Mouse (Mus musculus): ENCODE data around the gene Cd81.

The Cd81 gene

GRCm38 (mm10) chr7:143068316-143068881 lies 15.9 kb downstream of the Cd81 start:
- in situ Hi-C loops (cut with MboI, MseI), result loop anchor here (5.0 to 25.0 kb wide), 2 partner anchors 61 to 1981 kb away; partner anchors contain the start of genes Tspan32 (in 2 of the 2) and Pkp3 (in 1 of the 2)

GRCm38 (mm10) chr7:143068882-143069591 lies 16.5 kb downstream of the Cd81 start, which contains the start of gene Tssc4:
Gene Tssc4 (plus strand): TSS chr7:143069249.
- in situ Hi-C loops (cut with MboI, MseI), result loop anchor here (5.0 to 25.0 kb wide), 2 partner anchors 62 to 1982 kb away; partner anchors contain the start of genes Tspan32 (in 2 of the 2) and Pkp3 (in 1 of the 2)

- in situ Hi-C loops (cut with MboI, MseI), result loop anchor here (5.0 to 25.0 kb wide), 2 partner anchors 63 to 1983 kb away; partner anchors contain the start of genes Tspan32 (in 2 of the 2) and Pkp3 (in 1 of the 2)
Measured at GRCm38 (mm10) chr7:143069751-143070400, 17.3 kb downstream of the Cd81 start.

- in situ Hi-C loops (cut with MboI, MseI), result loop anchor here in 1 of 2 experiments (25.0 kb wide), 1 partner anchor 1983 kb away; the partner anchor contains the start of gene Pkp3
Measured at GRCm38 (mm10) chr7:143070506-143071070, 18.0 kb downstream of the Cd81 start.

- in situ Hi-C loops (cut with MboI, MseI), result loop anchor here in 1 of 2 experiments (25.0 kb wide), 1 partner anchor 1985 kb away; the partner anchor contains the start of gene Pkp3
Measured at GRCm38 (mm10) chr7:143072605-143073004, 20.1 kb downstream of the Cd81 start.

- in situ Hi-C loops (cut with MboI, MseI), result loop anchor here in 1 of 2 experiments (25.0 kb wide), 1 partner anchor 1986 kb away; the partner anchor contains the start of gene Pkp3
Measured at GRCm38 (mm10) chr7:143073086-143073485, 20.5 kb downstream of the Cd81 start.

GRCm38 (mm10) chr7:143075394-143075793 lies 22.9 kb downstream of the Cd81 start:
- in situ Hi-C loops (cut with MboI, MseI), result loop anchor here in 1 of 2 experiments (5.0 kb wide), 1 partner anchor 183 kb away; no protein-coding TSS in a partner anchor

GRCm38 (mm10) chr7:143077351-143077750 lies 24.8 kb downstream of the Cd81 start:
- in situ Hi-C loops (cut with MboI, MseI), result loop anchor here in 1 of 2 experiments (5.0 kb wide), 1 partner anchor 185 kb away; no protein-coding TSS in a partner anchor

GRCm38 (mm10) chr7:143082024-143082423 lies 29.5 kb downstream of the Cd81 start:
- in situ Hi-C loops (cut with MboI, MseI), result no loop called here

GRCm38 (mm10) chr7:143083708-143084107 lies 31.2 kb downstream of the Cd81 start:
- in situ Hi-C loops (cut with MboI, MseI), result no loop called here

- in situ Hi-C loops (cut with MboI, MseI), result no loop called here
Measured at GRCm38 (mm10) chr7:143086366-143086765, 33.8 kb downstream of the Cd81 start.

GRCm38 (mm10) chr7:143087070-143087579 lies 34.6 kb downstream of the Cd81 start:
- in situ Hi-C loops (cut with MboI, MseI), result no loop called here

- in situ Hi-C loops (cut with MboI, MseI), result no loop called here
Measured at GRCm38 (mm10) chr7:143093847-143094246, 41.3 kb downstream of the Cd81 start.

- in situ Hi-C loops (cut with MboI, MseI), result no loop called here
Measured at GRCm38 (mm10) chr7:143094592-143095553, 42.3 kb downstream of the Cd81 start, which contains the start of gene Trpm5. Gene Trpm5 (minus strand): TSS chr7:143094642.

- in situ Hi-C loops (cut with MboI, MseI), result no loop called here
Measured at GRCm38 (mm10) chr7:143095554-143095907, 43.0 kb downstream of the Cd81 start.

GRCm38 (mm10) chr7:143100759-143101158 lies 48.2 kb downstream of the Cd81 start:
- in situ Hi-C loops (cut with MboI, MseI), result no loop called here

GRCm38 (mm10) chr7:143105258-143105897 lies 52.8 kb downstream of the Cd81 start:
- in situ Hi-C loops (cut with MboI, MseI), result no loop called here

GRCm38 (mm10) chr7:143106062-143106461 lies 53.5 kb downstream of the Cd81 start, which contains the start of gene Kcnq1:
Gene Kcnq1 (plus strand): TSS chr7:143106362.
- in situ Hi-C loops (cut with MboI, MseI), result no loop called here
